Mouse (Mus musculus) c-Kit-negative CD71-positive TER-119-positive erythroid progenitor cells, embryonic 14.5 days (primary cell): ENCODE measurements around the gene Gm10160.
A peak's percentile ranks its signal among the peaks of the same experiment; 100 is the strongest.

Source experiments
- DNase-seq: peaks from one replicate; pipeline ENCODE4 v3.0.0-alpha.2; 2013; ENCODE audit warnings: low read depth, low spot score

Gm10160 gene

DNA sequence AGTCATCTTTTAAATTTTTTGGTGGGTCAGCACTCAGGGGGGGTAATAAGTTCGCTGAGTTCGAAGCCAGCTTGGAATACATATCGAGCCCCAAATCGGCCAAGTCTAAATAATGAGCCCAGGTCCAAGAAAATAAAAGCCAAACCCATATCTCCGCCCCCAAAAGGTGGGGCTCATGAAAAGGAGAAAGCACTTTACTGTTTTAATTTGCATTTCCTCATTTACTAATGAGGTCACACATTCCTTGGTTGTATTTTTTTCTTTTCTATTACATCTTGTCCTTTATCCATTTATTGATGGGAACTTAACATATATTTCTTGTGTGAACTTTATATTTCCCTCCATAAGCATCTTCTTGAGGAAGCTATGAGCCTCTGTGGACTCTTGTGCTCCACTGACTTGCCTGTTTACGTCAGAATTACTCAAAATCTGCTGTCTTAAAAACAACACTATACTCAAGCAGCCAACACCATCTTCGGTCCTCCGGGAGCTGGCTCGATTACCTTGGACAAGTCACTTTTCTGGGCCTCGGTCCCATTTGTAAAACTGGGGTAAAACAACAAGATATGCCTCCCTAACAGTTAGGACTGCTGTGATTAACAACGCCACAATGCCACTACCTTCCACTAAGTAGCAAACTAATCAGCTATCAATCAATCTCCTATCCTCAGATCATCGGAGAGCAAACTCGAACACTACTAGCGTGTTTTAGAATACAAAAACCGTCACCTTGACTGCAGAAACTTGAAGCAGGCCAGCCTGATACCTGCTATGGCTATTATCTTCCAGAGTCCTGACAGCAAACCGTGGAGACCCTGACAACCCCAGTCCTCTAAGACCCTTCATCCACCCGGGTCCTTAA is 27.6 kb downstream of the Gm10160 start:
- peak; percentile 22 for DNase-seq

DNA sequence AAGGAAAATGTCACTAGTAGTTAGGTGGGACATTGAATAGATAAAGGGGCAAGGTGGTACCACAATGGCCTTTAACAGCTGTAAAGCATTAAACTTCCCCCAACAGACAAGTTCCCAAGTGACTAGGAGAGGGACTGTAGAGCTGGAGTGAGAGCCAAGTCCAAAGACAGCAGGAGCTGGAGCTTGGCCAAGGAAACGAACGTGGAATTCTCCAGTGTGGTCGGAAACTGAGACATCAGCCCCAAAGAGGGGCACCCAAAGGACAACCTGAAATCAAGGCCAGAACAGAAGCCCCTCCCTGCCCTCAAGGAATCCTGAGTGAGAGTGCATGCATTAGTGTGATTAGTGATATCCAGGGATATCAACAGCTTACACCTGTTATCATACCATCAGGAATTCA is 30.2 kb downstream of the Gm10160 start:
- no peak for DNase-seq

DNA sequence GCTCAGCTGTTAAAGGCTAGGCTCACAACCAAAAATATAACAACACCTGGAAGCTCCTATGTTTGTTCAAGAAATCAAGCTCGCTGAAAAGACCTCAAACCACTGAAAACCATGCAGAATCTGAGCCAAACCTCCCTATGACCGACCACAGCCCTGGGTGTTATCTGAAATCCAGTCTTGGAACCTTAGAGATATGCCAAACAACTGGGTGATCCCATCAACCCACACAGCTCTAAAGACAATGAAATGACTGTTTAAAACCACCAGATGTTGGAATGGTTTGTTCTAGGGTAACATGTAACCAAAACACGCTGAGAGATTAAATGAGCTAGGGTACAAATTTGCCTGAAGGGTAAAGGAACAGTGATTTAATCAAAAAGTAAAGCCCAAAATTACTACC is 30.7 kb downstream of the Gm10160 start:
- DNase-seq, result no peak

DNA sequence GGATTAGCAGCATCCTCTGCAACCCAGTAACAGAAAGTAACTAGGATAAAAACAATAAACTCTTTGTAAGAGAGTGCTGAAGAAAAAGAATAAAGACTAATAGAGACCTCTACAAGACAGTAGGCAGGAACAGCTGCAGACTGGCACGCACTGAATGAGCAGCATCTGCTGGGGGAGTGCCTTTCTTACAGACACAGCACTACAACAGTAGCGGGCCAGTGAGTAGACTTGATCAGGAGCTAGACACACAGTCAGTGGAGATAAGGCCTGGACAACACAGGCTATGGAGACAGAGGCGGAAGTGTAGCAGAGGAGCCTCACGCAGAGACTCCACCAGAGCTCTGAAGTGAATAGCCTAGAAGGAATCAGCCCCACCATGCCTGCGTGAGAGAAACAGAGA is 49.5 kb downstream of the Gm10160 start:
- no peak for DNase-seq
